Mouse (Mus musculus): ENCODE data around the gene Stx1b. TPM values are rescaled to one million over a fixed set of nuclear protein-coding genes. Genes with fewer than 3 reads are reported as not detected.

Stx1b gene
- total and polyA plus RNA-seq, 3 experiments, result 0.77 to 3.8 (median 1.1) TPM

DNA sequence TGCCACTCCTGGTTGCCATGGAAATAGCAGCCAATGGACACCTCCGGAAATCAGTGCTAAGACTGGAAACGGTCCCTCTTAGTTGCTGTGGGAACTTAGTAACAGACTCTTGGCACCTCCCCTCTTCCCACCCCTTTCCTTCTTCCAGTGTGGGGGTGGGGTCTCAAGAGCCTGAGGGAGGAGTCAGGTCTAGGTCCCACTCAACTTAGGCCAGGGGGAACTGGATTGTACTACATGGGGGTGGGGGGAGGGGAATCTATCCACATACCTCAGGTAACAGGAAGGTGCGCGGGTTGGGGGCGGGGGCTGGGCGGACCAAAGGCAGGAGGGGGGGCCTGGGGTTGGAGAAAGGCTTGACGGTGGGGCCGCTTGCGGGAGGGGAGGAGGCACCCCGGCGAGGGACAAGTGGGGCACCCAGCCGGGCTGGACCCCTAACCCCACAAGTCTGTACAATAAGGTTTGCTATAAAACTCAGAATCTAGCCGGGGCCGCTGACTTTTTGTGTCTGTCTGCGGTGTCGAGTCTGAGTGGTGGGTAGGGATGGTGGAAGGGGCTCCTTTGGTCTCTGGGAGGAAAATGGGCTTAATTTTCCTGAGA lies 55.3 kb downstream of the Stx1b start:
- Histone ChIP-seq H3K4me1 (ENCODE audit: control insufficient read depth, insufficient read depth, low read length) (peaks cover 4% of the 10 kb centered on the region; the same call in 1 of the 2 replicates), H3K27ac (peak overlapping the region; percentile 93), H3K36me3 (ENCODE audit: control insufficient read depth, insufficient read depth, low read length) (no peaks in the 10 kb centered on the region), H3K79me2 (replicated peaks; ENCODE audit: control insufficient read depth, insufficient read depth, low read length) (no peaks in the 10 kb centered on the region), H3K9ac (ENCODE audit: low read depth, low read length) (peak overlapping the region; percentile 53), H3K27me3 (ENCODE audit: control insufficient read depth, insufficient read depth, low read length) (no peaks in the 10 kb centered on the region), H3K4me3 (peak overlapping the region; percentile 93)
- peak; percentile 94 to 95 for DNase-seq
- peak; percentile 49 for TF ChIP-seq POLR2A (IDR thresholded peaks at IDR 0.05; ENCODE audit: insufficient read depth, low read depth, low read length)
- TF ChIP-seq EP300 (IDR thresholded peaks at IDR 0.05; ENCODE audit: insufficient read depth, low read depth, low read length), result peak; percentile 72
- TF ChIP-seq CTCF (IDR thresholded peaks at IDR 0.05), result no peak
- intact Hi-C loops (cut with DNase I), result loop anchor here (5.0 to 10.0 kb wide), 2 partner anchors 182 to 254 kb away; partner anchors contain the start of genes Ccdc189, Gm42715, Rnf40 and Srcap
- 3% methylated on average over 16 of the region's 16 CpGs for WGBS

GRCm38 (mm10) chr7:127768346-127768996 lies 55.9 kb downstream of the Stx1b start:
- no peak for DNase-seq
- no peaks in the 10 kb centered on the region for H3K27me3 ChIP-seq (ENCODE audit: control insufficient read depth, insufficient read depth, low read length)
- WGBS, result 66% methylated on average over 13 of the region's 13 CpGs
- H3K79me2 ChIP-seq (replicated peaks; ENCODE audit: control insufficient read depth, insufficient read depth, low read length), result no peaks in the 10 kb centered on the region
- TF ChIP-seq POLR2A (IDR thresholded peaks at IDR 0.05; ENCODE audit: insufficient read depth, low read depth, low read length), result no peak
- peak; percentile 23 for TF ChIP-seq CTCF (IDR thresholded peaks at IDR 0.05)
- no peaks in the 10 kb centered on the region for H3K36me3 ChIP-seq (ENCODE audit: control insufficient read depth, insufficient read depth, low read length)
- H3K4me3 ChIP-seq, result no peak overlapping the region
- H3K27ac ChIP-seq, result peak overlapping the region; percentile 38; the same call in 1 of the 2 replicates
- H3K4me1 ChIP-seq (ENCODE audit: control insufficient read depth, insufficient read depth, low read length), result peaks cover 4% of the 10 kb centered on the region; the same call in 1 of the 2 replicates
- H3K9ac ChIP-seq (ENCODE audit: low read depth, low read length), result no peak overlapping the region
- intact Hi-C loops (cut with DNase I), result loop anchor here (5.0 to 10.0 kb wide), 2 partner anchors 181 to 254 kb away; partner anchors contain the start of genes Ccdc189, Gm42715, Rnf40 and Srcap

DNA sequence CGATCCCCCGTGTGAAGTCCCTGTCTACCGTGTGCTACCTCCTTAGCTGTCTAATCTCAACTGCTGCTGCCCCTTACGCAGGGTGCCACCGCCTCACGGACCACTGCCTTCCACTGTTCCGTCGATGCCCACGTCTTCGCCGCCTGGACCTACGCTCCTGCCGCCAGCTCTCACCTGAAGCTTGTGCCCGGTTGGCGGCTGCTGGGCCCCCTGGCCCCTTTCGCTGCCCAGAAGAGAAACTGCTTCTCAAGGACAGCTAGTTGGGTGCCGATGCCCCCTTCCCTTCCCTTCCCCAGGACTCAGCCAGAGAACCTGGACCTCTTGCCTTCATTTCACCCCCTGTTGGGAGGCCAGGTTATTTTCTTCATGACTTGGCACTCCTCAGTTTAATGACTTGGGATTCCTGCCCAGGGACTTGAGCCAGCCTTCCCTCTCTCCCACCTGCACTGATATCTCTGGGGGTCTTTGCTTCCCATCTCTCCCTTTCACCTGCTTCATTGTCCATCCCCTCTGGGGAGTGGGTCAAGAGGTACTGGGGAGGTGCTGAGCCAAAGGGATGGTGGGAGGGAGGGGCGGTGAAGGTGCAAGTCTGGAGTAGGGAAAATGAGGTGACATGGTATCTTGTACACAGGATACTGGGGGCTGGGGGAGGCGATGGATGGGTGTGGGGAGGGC lies 56.5 kb downstream of the Stx1b start:
- TF ChIP-seq POLR2A (IDR thresholded peaks at IDR 0.05; ENCODE audit: insufficient read depth, low read depth, low read length) (no peak), CTCF (IDR thresholded peaks at IDR 0.05) (no peak), EP300 (IDR thresholded peaks at IDR 0.05; ENCODE audit: insufficient read depth, low read depth, low read length) (no peak)
- no peak overlapping the region for H3K4me3 ChIP-seq
- H3K36me3 ChIP-seq (ENCODE audit: control insufficient read depth, insufficient read depth, low read length), result no peaks in the 10 kb centered on the region
- no peaks in the 10 kb centered on the region for H3K27me3 ChIP-seq (ENCODE audit: control insufficient read depth, insufficient read depth, low read length)
- no peak overlapping the region for H3K9ac ChIP-seq (ENCODE audit: low read depth, low read length)
- intact Hi-C loops (cut with DNase I), result loop anchor here (5.0 to 10.0 kb wide), 2 partner anchors 181 to 253 kb away; partner anchors contain the start of genes Ccdc189, Gm42715, Rnf40 and Srcap
- WGBS, result 92% methylated on average over 19 of the region's 19 CpGs
- no peaks in the 10 kb centered on the region for H3K79me2 ChIP-seq (replicated peaks; ENCODE audit: control insufficient read depth, insufficient read depth, low read length)
- H3K4me1 ChIP-seq (ENCODE audit: control insufficient read depth, insufficient read depth, low read length), result peaks cover 4% of the 10 kb centered on the region; the same call in 1 of the 2 replicates
- no peak overlapping the region for H3K27ac ChIP-seq
- DNase-seq, result no peak

- no peak overlapping the region for H3K4me3 ChIP-seq
- TF ChIP-seq CTCF (IDR thresholded peaks at IDR 0.05) (no peak), POLR2A (IDR thresholded peaks at IDR 0.05; ENCODE audit: insufficient read depth, low read depth, low read length) (no peak), EP300 (IDR thresholded peaks at IDR 0.05; ENCODE audit: insufficient read depth, low read depth, low read length) (no peak)
- no peak overlapping the region for H3K27ac ChIP-seq
- no peak for DNase-seq
- peaks cover 4% of the 10 kb centered on the region; the same call in 1 of the 2 replicates for H3K4me1 ChIP-seq (ENCODE audit: control insufficient read depth, insufficient read depth, low read length)
- H3K36me3 ChIP-seq (ENCODE audit: control insufficient read depth, insufficient read depth, low read length), result no peaks in the 10 kb centered on the region
- no peaks in the 10 kb centered on the region for H3K79me2 ChIP-seq (replicated peaks; ENCODE audit: control insufficient read depth, insufficient read depth, low read length)
- no peak overlapping the region for H3K9ac ChIP-seq (ENCODE audit: low read depth, low read length)
- intact Hi-C loops (cut with DNase I), result loop anchor here (5.0 to 10.0 kb wide), 2 partner anchors 180 to 252 kb away; partner anchors contain the start of genes Ccdc189, Gm42715, Rnf40 and Srcap
- no peaks in the 10 kb centered on the region for H3K27me3 ChIP-seq (ENCODE audit: control insufficient read depth, insufficient read depth, low read length)
- WGBS, result 72% methylated on average over 17 of the region's 17 CpGs
These were observed 57.3 kb downstream of the Stx1b start for GRCm38 (mm10) chr7:127766851-127767609.

DNA sequence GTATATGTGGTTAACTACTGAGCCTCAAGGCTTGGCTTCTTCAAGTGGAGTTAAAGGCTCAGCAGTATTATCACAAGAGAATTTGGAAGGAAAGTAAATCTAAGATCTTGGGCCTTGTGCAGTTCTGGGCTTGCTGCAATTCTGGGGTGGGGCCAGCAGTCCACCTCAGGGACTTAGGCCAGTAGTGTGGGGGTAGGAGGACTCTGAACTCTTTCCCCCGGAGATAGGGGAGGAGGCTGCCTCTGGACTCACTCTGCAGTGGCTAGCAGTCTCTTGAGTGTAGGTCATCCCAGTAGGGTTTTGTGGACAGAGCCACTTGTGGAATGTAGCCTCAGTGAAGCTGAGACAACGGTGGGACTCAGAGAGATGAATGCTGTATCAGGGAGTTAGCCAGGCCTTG lies 58.6 kb downstream of the Stx1b start:
- H3K79me2 ChIP-seq (replicated peaks; ENCODE audit: control insufficient read depth, insufficient read depth, low read length), result no peaks in the 10 kb centered on the region
- WGBS, result 67% methylated on average over 2 of the region's 2 CpGs
- H3K36me3 ChIP-seq (ENCODE audit: control insufficient read depth, insufficient read depth, low read length), result no peaks in the 10 kb centered on the region
- H3K9ac ChIP-seq (ENCODE audit: low read depth, low read length), result no peak overlapping the region
- intact Hi-C loops (cut with DNase I), result loop anchor here (5.0 to 10.0 kb wide), 2 partner anchors 178 to 251 kb away; partner anchors contain the start of genes Ccdc189, Gm42715, Rnf40 and Srcap
- H3K4me3 ChIP-seq, result no peak overlapping the region
- H3K4me1 ChIP-seq (ENCODE audit: control insufficient read depth, insufficient read depth, low read length), result peaks cover 2% of the 10 kb centered on the region; the same call in 1 of the 2 replicates
- no peak for DNase-seq
- TF ChIP-seq CTCF (IDR thresholded peaks at IDR 0.05), result no peak
- no peak for TF ChIP-seq POLR2A (IDR thresholded peaks at IDR 0.05; ENCODE audit: insufficient read depth, low read depth, low read length)
- TF ChIP-seq EP300 (IDR thresholded peaks at IDR 0.05; ENCODE audit: insufficient read depth, low read depth, low read length), result no peak
- no peaks in the 10 kb centered on the region for H3K27me3 ChIP-seq (ENCODE audit: control insufficient read depth, insufficient read depth, low read length)
- no peak overlapping the region for H3K27ac ChIP-seq

All from heart, adult 2 months (tissue).